Mouse (Mus musculus) left cerebral cortex, postnatal 4 days (tissue): Measurements from ENCODE around the gene Znfx1. TPM values are rescaled to one million over a fixed set of nuclear protein-coding genes. Genes with fewer than 3 reads are reported as not detected.
"Not testable (repeated sequence)": the region's sequence is repeated elsewhere in the genome, so short reads cannot be mapped to it uniquely, and the experiment has no call there.

ENCODE experiments used
- DNase-seq: peaks from one replicate; pipeline ENCODE4 v3.0.0-alpha.2; 2022
- intact Hi-C: fragments of 180-260 bp; cut with DNase I; formaldehyde crosslinking; loops from one replicate; pipeline ENCODE4 v1.15.1; 2025
- total RNA-seq, 2 experiments: library from RNA; stranded (reverse); gene quantifications; 2 replicates each; pipeline ENCODE4 v1.2.3; 2021

Znfx1 gene
- total RNA-seq, 2 experiments from 2014 or later = 30.3 to 32.1 TPM

DNA sequence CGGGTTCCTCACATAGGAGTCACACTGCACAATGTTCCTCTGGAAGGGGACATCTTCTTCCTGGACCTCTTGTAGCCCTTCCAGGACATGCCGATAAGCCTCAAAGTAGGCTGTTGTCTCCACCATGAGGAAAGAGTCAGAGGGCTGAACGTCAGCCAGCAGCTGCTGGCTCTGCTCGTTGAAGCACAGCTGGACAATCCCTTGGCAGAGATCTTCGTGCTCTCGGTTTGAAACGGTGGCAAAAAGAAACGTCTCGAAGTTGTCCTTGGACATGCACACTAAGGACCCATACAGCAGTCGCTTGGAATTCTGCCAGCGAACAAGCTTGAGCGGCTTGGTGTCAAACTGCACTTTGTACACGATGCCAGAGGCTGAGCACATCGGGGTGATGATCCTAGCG lies 7.4 kb downstream of the Znfx1 start:
- intact Hi-C loops = no loop called here

DNA sequence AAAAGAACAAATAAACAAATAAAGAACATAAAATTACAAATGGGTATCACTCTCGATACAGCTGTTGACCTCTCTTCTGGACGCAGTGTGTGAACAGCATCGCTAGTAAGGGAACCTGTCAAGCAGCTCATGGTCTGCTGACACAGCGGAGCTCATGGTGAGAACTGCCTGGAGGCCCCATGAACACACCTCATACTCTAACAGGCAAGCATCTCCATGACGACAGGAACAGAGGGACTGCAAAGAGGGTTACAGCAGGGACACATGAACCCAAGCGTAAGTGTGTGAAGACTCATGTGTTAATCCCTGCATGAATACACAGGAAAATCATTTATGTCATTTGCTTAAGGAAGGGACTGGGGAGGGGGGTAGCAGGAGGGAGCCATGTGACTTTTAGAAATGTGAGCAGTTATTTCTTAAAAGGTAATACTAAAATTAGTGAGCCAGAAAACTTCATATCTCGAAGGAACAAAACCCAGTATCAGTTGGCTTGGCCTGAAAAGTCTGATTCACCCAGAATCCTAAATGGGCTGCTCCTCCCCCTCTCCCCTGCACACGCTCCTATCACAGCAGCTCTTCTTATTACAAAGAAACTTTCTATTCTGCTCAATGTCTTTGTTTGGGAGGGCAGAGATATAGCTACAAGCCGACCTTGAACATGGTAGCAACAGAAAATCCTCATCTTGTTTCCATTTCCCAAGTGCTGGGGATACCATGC lies 9.5 kb downstream of the Znfx1 start:
- no peak for DNase-seq
- intact Hi-C loops = no loop called here

More for the DNA sequence above, 7.4 kb downstream of the Znfx1 start:
- peak; percentile 44 for DNase-seq

GRCm38 (mm10) chr2:167048698-167049358 lies 14.0 kb downstream of the Znfx1 start:
- intact Hi-C loops = no loop called here
- DNase-seq = no peak

GRCm38 (mm10) chr2:167048223-167048622 lies 14.6 kb downstream of the Znfx1 start:
- intact Hi-C loops = no loop called here
- no peak for DNase-seq

DNA sequence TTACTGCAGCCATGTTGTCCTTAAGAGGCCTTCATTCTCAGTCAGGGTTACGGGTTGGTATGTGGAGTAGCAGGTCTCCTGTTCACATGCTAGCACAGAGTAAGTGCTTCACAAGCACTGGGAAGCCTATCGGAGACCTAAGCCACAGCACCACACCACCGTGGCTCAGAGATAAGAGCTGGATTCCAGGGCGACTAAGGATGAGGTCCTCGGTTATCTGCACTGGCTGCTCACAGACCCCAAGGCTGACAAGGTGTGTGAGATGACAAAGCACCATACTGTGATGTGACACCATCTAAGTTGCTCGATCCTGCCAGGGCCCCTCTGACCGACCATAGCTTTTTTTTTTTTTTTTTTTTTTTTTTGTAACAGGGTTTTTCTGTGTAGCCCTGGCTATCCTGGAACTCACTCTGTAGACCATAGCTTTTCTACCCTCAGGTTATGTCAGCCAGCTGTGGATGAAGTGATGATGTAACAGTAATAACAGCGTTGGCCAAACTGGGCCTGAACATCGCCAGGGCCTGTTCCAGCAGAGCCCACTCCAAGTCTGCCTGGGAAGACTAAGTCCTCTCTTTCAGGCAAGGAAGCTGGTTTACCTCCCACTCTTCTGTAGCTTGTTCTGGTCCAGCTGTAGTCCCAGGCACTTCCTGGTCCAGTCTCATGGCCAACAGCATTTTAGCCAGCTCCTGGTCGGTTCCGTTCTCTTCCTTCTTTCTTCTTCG lies 19.3 kb downstream of the Znfx1 start:
- no peak for DNase-seq
- intact Hi-C loops = loop anchor here (5.0 kb wide), 1 partner anchor 106 kb away; no protein-coding TSS in a partner anchor

GRCm38 (mm10) chr2:167039386-167039785 lies 23.4 kb downstream of the Znfx1 start:
- intact Hi-C loops = no loop called here
- no peak for DNase-seq

DNA sequence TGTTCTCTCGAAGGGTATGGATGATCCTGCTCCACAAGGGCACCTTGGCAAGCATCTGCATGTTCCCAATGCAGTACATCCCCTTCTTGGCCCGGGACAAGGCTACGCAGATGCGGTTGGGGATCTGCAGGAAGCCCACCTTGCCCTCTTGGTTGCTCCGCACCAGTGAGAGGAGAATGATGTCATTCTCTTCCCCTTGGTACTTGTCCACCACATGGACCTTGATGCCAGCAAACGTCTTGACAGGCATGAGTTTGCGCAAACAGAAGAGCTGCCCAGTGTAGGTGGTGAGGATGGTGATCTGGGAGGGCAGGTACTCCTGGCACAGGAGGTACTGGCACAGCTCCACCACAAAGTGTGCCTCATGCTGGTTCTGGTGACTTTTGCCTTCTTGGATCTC lies 24.1 kb downstream of the Znfx1 start:
- intact Hi-C loops = no loop called here
- no peak for DNase-seq

DNA sequence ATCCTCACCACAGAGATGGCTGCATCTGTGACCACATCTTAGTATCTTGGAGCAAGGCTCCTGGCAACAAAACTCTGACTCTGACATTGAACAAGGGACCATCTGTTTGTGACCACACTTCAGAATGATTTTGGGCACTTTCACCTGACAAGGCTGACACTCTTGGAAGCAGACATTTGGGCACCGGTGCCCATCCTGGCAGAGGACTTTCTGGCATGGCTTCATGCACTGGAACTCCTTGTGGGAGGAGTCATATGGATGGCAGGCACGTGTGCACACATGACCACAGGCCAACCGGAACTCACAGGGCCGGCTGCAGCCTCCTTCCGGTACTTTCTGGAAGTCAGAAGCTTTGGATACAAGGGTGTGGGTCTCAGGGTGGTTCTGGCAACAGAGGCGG lies 24.5 kb downstream of the Znfx1 start:
- intact Hi-C loops = no loop called here

DNA sequence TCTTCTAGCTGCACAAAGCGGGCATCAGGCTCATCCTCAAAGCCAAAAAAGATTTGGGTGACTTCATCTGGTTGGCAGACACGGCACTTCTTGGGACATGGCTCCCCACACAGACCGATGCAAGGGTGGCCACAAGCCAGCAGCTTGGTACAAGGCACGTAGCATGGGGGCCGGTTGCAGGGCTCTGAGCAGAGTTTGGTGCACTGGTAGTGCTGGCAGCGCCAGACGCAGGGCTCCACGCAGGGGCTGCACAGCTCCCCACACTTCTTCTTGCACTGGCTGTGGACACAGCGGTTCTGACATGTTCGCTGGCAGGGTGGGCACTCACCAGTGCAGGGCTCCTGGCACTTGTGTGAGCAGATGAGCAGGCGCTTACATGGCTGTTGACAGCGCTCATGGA lies 25.1 kb downstream of the Znfx1 start:
- intact Hi-C loops = no loop called here

More for the DNA sequence above, 24.5 kb downstream of the Znfx1 start:
- DNase-seq = peak; percentile 59

DNA sequence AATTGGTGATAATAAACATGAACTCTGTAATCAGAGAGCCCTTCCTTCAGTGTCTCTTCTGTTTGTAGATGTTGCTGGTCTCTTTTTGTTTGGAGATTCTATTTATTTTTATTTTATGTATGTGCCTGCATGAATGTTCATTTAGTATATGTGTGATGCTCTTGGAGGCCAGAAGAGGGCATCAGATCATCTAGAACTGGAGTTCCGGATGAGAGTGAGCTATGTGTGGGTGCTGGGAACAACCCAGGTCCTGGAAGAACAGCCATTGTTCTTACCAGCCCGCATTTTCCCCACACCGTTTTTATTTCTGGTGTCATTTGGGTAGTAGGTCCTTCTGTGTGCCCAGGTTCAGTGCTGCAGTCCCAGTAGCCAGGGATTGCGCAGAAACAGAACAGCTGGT lies 32.3 kb downstream of the Znfx1 start:
- DNase-seq = no peak
- intact Hi-C loops = no loop called here

More for the DNA sequence above, 25.1 kb downstream of the Znfx1 start:
- peak; percentile 66 for DNase-seq

DNA sequence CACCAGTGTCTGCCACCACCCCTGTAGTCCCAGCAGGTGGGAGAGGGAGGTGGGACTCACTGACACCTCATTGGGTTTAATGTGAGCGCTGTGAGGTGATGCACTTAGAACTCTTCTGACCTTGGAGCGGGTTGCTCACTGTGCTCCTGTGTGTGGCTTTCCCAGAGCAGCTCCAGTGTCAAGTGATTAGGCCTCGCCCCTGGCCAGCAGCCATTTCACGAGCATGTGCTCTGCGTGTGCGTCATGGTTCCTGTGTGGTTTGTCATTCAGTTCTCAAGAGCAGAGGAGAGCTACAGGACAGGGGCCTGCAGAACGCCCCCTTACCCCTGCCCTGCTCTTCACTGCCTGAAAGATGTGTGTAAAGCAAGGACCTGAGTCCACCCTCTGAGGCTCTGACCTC lies 34.3 kb downstream of the Znfx1 start:
- no peak for DNase-seq
- intact Hi-C loops = no loop called here

- DNase-seq = no peak
- intact Hi-C loops = no loop called here
Measured at GRCm38 (mm10) chr2:167019396-167019795, 43.4 kb downstream of the Znfx1 start.

DNA sequence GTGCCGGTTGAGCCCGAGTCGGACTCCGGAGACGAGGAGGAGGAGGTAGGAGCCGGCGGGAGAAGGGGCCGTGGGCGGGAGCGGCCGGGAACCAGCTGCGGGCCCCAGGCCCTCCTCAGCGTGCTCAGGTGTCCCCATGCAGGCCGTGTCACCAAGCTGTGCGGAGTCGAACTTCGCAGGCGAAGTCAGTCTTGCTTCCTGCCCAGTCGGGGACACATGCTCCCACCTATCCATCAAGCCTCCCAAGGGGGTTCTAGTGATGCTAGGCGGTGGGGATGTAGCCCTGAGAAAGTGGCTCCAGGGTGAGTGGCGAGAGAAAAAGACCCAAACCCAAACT lies 47.5 kb downstream of the Znfx1 start:
- DNase-seq = no peak
- intact Hi-C loops = no loop called here

GRCm38 (mm10) chr2:167014702-167015381 lies 48.0 kb downstream of the Znfx1 start, which contains the start of gene Ddx27:
Ddx27 (plus strand) TSS chr2:167015193.
- intact Hi-C loops = no loop called here
- DNase-seq = peak; percentile 92

- intact Hi-C loops = no loop called here
- no peak for DNase-seq
Measured at GRCm38 (mm10) chr2:167010546-167010945, 52.3 kb downstream of the Znfx1 start.

GRCm38 (mm10) chr2:167009483-167009882 lies 53.3 kb downstream of the Znfx1 start:
- intact Hi-C loops = no loop called here
- DNase-seq = no peak

GRCm38 (mm10) chr2:167007565-167007964 lies 55.2 kb downstream of the Znfx1 start:
- intact Hi-C loops = not testable (repeated sequence)
- DNase-seq = peak; percentile 47

- intact Hi-C loops = no loop called here
- peak; percentile 65 for DNase-seq
Measured at GRCm38 (mm10) chr2:167007001-167007491, 55.8 kb downstream of the Znfx1 start.

- DNase-seq = no peak
- intact Hi-C loops = no loop called here
Measured at GRCm38 (mm10) chr2:167006355-167006754, 56.5 kb downstream of the Znfx1 start.

DNA sequence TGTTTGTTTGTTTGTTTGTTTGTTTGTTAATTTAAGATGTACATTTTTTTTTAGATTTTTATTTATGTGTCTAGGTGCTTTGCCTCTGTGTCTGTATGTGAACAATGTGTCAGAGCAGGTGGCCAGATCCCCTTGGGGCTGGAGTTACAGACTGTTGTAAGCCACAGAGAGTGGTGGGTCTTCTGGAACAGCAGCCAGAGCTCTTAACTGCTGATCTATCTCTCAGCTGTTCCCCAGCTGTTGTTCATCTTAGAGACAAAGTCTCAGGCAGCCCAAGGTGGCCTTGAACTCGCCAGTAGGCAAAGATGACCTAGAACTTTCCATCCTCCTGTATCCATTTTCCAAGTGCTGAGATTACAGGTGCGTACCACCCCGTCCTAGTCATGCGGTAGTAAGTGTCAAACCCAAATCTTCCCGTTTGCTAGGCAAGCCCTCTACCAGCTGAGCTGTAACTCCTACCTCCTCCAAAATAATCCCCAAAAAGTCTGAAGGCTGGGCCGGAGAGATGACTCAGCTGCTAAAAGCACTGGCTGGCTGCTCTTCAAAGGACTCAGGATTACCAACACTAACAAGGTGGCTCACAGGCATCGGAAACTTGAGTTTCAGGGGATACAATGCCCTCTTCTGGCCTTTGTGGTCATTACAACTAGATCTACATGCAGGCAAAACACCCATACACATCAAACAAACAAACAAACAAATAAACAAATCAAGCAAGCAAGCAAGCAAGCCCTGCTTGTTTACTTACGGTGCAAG lies 58.5 kb downstream of the Znfx1 start:
- intact Hi-C loops = no loop called here
- peak; percentile 51 for DNase-seq
